Mouse (Mus musculus): ENCODE results near the gene Hgfac.
A peak's percentile ranks its signal among the peaks of the same experiment; 100 is the strongest.

The Hgfac gene

DNA sequence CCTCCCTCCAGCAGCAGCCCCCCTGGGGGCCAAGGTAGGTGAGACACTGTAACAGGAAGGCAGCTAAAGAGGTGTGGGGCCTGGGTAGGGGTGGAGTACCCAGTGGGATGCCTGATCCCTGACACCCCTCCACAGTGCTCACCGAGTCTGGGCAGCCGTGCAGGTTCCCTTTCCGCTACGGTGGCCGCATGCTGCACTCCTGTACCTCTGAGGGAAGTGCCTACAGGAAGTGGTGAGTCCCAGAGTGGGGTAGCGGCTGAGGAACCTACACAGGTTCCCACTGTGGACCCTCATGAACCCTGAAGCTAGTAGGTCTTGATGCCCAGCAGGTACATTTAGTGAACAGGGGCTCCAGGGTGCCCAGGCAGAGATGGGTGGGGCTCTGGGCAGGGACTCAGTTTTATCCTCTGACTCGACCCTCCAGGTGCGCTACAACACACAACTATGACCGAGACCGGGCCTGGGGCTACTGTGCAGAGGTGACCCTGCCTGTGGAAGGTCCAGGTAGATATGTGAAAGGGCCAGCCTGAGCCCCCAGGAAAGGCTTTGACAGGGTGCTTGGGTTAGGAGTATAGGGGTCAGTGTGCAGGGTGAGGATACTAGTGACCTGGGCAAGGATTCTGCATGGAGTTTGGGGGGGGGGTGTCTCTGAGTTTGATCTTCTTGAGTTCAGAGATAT lies 1.3 kb downstream of the Hgfac start:
- DNase-seq = peak; percentile 17 to 22

DNA sequence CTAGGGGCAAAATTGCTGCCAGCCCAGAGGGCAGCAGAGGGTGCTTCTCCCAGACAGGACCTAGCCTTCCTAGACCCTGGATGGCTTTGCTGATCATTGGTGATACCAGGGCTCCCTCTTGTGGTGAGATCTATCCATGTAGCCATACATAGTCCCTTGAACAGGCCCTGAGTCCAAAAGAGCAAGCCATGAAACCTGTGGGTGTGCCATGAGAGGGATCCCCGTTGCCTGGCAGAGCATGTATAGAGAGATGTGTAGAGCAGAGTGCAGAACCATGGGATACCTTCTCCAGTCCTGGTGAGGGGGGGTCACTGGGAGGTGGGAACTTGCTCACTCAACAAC lies 1.8 kb downstream of the Hgfac start:
- DNase-seq = peak in 1 of 2 experiments; percentile 63

DNA sequence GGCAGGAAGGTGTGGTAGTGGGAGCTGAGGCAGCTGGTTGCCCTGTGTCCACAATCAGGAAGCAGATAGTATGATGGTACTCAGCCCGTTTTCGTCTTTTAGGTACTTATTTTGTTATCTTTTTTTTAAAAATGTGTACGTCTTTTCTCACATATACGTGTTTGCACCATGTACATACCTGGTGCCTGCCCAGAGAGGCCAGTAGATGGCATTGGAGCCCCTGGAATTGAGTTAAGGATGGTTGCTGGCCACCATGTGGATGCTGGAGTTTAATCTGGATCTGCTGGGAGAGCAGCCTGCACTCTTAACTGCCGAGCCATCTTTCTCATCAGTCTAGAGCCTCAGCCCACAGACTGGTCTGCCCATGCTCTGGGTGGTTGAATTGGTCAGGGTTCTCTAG lies 9.2 kb downstream of the Hgfac start:
- DNase-seq = no peak

DNA sequence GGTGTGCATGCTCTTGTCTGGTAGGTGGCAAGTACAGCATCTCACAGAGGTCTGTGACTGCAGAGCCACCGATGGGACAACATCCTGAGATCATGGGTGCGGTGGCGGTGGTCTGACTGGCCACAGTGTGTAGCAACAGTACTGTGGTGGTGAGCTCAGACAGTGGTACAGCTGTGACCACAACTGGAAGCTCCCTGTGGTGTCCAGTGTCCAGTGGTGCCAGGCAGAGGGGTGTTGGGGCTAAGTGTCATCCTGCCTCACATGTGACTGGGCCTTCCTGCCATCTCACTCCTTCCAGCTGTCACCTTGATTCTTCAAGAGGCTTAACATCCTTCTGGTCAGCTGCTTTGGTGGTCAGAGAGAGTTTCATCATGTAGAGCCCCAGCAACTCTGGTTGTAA lies 13.3 kb downstream of the Hgfac start:
- DNase-seq = no peak

DNA sequence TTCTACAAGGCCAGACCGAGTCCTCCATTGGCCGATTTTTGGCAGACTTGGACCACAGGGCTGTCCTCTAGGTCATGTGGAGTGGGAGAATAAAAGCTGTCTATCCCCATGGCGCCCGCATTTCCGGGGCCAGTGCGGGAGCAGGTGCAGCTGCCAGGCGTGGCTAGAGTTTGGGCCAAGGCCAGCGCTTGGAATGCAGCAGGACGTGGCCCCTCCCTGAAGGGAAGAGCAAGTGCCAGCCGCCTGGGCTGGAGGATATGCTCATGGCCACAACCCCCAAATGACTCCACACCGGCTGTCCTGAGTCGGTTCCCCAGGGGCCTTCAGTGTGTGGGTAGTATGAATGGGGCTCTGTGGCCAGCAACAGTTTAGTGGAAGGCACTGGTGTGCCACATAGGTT lies 13.8 kb downstream of the Hgfac start:
- DNase-seq = no peak

DNA sequence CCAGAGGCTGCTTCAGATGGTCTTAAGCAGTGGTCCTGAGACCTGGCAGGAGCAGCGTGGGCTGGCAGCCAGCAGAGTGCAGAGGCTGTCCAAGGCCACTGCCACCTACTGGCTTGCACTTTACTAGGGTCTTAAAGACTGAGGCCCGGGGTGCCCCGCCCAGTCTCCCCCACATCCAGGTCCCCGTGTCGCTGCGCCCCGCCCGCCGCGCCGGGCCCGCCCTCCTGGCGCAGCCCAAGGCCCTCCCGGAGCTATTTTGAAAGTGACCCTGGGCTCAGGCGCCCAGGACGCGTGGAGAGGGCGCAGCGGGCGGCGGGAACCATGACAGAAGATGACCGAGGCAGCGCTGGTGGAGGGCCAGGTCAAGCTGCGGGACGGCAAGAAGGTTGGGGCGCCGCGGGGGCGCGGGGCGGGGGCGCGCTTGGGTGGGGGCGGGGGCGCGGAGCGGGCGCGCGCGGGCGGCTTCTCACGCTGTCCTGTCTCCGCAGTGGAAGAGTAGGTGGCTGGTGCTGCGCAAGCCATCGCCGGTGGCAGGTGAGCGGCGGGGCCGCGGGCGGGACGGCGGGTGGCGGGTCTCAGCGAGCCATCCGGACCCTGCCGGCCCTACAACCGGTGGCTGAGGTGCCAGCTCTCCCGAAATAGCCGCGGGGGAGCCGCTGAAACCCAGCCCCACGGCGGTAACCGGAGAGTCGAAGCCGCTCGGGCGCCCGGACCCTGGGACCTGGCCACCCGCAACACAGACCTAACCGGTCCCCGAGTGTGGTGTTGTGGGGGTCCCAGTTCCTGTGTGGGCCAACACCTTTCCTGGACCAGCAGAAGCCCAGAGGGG lies 15.5 kb downstream of the Hgfac start, which contains the start of gene Dok7:
Gene Dok7, plus strand, starts transcription at position 163 of the 829 bp plus-strand sequence.
- no peak for DNase-seq

DNA sequence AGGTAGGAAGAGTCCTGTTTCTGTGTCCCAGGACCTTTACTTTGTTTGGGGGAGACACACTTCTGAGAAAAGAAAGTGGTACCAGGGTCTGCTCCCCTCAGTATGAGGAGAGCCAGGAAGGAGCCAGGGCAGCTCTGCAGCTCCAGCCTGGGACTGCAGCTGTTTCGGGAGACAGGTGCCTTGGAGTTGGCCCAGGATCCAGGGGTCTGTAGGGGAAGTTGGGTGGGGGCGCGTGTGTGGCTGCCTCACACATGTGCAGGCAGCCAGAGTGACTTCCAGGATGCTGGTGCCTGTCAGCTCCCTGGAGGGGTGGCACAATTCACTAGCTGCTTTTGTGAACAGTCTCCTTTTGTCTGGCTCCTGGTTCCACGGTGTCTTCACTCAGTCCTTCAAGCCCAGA lies 16.3 kb downstream of the Hgfac start:
- DNase-seq = no peak

DNA sequence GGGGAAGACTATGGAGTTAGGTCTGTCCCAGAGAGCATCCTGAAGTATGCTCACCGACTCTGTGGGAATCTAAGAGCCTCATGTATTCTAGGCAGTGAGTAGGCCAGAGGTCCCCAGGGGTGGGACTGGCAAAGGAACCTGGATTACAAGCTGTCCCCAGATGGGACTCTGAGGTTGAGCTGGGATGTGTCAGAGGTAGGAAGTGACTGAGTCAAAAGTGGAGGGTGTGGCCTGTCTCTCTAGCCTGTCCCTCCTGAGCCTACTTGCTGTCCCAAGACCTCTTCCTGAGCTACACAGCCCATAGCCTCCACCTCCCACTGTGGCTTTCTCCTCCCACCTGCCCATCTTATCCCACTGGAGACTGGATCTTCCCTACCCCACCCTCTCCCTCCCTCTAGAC lies 16.9 kb downstream of the Hgfac start:
- DNase-seq = no peak

DNA sequence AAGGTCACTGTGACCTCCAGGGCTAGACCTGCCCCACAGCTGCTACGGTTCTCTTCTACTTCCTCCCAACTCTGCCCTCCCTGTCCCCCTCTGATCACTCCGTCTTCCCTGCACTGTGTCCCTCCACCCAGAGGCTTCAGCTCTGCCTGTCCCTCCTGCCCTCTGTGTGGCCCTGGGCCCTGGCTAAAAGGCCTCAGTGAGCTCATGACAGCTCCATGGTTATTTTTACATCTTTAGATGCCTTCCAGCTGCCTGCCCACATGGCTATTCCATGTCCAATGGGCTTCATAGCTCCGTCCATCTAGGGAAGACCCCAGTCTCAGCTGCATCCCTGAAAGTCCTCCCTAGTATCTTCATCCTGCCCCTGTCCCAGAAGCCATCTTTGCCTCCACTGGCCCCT lies 18.8 kb downstream of the Hgfac start:
- DNase-seq = no peak

DNA sequence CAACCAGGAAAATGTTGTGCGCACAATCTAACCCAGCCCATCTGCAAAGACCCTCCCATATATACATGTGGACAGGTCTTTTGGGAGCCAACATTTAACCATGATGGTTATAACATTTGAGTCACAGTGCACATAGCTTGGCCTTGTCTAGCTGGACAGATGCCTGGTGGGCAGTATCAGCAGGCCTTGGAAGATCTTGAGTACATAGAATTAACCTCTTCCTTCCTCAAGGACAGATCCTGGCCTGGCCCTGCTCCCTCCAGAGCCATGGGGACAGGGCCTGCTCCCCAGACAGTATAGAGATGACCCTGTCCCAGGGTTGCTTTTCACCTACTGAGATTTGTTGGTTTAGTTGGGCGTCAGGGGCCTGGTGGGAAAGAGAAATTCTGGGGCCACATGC lies 28.5 kb downstream of the Hgfac start:
- DNase-seq = no peak

DNA sequence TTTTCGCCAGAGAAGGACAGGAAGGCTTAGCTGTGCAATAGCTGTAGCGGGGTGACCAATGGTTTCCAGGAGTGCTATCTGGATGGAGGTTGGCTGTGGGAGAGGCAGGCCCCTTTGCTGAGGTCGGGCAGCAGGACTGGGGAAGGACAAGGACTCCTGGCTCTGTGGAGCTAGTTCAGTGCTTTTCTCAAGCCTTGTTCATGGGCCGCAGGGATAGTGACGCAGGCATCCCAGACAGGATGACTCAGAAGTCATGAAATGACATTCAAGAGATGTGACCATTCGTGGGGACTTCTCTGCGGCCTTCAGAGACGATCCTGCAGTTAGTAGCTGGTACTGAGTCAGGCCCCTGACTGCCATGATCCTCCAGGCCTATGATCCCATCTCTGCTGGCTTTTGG lies 29.0 kb downstream of the Hgfac start:
- no peak for DNase-seq

DNA sequence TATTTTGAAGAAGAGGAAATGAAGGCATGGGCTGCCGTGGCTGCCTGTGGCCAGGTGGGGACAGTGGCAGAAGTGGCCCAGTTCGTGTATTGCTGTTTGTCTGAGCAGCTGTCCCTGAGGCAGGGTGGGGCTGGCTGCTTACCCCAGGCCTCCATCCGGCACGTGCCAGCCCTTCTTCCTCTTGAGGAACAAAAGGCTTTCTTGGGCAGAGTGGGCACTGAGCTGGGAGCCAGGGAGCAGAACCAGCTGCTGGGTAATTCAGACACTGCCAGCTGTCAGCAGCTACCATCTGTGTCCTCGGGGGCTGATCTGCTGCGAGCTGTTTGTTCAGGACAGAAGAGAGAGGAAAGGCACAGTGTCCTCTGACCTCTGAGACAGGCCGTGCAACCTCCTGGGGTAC lies 29.6 kb downstream of the Hgfac start:
- no peak for DNase-seq

DNA sequence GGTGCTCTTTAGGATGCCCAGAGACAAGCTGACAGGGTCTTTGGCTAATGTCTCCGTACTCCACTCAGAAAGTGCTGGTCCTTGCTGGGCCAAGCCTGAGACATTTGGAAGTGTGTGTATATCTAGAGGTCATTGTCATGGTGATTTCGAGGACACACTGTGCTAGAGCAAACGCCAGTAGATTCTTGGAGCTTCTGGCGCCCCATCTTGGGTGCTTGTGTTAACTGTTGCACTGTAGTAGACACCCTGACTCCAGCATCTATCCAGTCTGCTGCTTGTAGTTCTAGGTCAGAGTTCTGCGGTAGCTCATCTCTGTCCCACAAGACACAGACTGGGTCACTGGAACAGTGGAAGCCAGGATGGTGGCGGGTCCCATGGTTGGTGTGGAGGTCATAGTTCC lies 30.5 kb downstream of the Hgfac start:
- DNase-seq = no peak

DNA sequence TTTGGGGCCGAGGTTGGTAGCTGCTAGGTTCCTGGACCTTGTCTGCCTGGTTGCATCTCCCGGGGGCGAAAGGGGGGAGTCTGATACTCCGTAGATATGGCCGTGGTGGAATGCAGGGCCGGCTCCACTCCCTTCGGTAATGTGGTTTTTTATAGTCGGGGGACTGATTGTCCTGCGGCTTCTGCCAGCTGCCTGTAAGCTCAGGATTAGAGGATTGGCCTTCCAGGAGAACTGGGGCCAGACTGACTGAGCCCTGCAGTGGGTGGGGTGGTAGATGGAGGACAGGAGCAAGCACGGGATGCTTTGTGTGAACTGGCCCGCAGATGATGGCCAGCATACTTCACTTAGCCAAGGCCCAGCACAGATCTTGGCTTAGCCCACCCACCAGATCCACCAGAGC lies 31.9 kb downstream of the Hgfac start:
- DNase-seq = no peak

DNA sequence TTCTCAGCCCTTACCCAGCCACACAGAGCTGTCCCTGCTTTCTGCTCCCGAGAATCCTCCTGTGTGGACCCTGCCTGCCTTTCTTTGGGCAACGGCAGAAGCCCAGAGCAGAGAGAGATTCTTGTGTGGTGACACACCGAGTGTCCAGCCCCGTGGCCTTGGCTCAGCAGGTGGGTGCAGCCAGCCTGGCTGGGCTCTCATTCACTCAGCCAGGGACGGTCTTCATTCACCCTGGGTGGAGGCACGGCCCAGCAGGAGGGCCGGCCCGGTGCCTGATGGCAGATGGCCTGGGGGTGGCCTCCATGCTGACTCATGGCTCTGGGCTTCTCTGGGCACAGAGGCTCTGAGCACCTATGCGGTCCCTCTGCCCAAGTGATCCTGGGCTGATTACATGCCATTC lies 32.7 kb downstream of the Hgfac start:
- DNase-seq = no peak

DNA sequence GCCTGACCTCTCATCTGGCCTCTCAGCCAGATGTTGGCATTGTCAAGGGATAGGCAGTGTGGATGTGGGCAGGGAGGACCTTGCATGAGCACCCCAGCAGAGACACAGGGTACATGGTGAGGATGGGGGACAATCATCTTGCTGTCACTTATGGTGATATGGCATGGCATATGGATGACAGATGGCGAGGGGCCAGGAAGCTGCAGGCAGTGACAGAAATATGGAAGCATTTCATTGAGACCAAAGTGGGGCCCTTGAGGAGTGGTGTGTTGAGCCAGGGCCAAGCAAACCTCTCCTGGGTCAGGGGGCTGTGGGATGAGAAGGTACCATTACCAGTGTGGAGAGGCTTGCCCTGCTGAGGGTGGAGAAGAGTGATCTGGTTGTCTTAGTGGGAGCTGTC lies 35.1 kb downstream of the Hgfac start:
- DNase-seq = no peak

DNA sequence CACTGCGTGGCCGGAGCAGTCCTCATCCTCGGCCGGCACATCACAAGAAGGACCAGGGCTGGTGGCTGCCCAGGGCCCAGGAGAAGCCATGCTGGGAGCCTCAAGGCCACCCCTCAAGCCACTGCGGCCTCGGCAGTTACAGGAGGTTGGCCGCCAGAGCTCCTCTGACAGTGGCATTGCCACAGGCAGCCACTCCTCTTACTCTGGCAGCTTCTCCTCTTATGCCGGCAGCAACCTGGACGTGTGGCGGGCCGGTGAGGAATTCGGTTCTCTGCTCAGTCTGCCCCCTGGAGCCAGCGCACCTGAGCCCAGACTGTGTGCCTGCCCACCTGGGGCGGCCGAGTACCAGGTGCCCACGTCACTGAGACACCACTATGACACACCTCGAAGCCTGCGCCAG lies 37.8 kb downstream of the Hgfac start:
- no peak for DNase-seq

DNA sequence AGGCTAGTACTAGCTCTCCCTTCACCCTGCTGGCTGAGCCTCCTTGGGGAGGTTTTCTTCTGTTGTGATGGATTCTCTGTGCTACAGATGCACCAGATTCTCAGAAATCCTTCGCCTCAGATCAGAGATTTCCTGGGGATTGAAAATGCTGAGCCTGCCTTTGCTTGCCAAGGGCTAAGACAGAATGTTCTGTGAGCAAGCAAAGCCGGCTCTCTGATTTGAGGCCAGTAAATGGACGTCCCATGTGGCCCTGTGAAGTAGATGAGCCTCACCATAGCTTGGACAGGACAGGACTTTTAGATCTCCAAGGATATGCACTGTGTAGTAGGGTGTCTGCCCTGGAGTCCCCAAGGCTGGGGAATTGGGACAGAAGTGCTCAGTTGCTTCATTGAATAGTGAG lies 43.6 kb downstream of the Hgfac start:
- DNase-seq = no peak

DNA sequence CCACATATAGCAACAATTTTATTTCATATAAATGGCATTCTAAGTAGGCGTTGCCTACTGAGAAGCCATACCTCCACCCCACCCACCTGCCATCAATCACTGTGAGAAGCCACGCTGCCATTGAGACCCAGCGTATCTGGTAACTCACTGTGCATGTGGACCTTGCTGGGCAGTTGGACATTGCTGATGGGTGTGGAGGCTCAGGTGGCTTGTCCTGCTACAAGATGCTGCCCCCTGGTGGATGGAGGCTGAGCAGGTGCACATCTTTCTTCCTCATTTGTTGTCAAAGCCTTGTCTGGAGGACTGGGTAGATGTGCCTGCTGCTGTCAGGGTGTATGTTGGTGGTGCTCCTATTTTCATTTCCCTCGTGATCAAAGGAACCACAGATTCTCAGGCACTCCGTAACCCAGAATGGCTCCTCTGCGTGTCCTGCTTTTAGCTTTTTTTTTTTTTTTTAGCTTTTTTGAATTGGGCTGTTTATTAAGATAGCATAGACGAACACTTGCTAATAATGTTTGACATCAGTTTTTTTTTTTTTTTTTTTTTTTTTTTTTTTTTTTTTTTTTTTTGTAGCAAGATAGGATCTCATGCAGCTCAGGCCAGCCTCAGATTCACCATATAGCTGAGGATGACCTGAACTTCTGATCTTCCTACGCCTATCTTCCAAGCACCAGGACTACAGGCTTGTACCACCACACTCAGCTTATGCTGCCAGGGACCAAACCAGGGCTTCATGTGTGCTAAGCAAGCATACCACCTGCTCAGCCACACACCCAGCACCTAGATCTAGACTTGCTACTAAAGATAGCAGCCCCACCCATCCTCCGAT lies 47.7 kb downstream of the Hgfac start:
- DNase-seq = peak; percentile 28 to 65

DNA sequence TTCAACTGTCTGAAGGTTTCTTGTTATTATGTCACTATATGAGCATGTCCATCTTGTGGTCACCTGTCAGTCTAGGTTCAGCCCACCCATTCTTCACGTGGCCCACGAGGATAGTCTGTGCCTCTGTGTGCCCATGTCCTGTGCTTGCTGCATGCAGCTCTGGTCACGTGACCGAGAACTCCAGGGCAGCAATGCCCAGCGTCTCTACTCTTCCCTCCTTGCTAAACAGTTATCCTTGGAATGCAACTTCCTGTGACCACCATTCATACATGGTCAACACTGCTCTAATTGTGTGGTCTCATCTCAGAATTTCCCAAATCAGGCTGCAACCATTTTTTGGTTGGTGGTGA lies 48.3 kb downstream of the Hgfac start:
- no peak for DNase-seq

DNA sequence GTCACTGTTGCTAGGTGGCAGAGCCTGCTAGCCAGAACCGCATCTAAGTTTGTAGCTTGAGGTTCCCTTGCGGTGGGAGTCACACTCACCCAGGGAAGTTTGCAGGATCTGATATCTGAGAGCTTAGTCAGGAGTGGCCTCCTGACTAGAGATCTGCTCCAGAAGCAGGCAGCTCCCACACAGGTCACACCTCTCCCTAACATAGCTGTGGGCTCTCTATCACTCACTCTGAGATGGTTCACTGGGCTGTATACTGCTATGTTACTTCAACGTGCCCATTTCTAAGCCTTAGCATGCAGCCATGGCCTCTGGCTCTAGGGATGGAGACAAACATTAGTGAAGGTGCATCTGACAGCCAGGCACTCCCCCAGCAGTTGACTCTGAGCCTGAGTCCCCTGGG lies 50.3 kb downstream of the Hgfac start:
- no peak for DNase-seq

Measured in spleen, adult 18-20 months (tissue).